Mouse (Mus musculus): Measurements from ENCODE around the gene Gm49403.
"Not testable (repeated sequence)": the region's sequence is repeated elsewhere in the genome, so short reads cannot be mapped to it uniquely, and the experiment has no call there.

Gm49403 gene

DNA sequence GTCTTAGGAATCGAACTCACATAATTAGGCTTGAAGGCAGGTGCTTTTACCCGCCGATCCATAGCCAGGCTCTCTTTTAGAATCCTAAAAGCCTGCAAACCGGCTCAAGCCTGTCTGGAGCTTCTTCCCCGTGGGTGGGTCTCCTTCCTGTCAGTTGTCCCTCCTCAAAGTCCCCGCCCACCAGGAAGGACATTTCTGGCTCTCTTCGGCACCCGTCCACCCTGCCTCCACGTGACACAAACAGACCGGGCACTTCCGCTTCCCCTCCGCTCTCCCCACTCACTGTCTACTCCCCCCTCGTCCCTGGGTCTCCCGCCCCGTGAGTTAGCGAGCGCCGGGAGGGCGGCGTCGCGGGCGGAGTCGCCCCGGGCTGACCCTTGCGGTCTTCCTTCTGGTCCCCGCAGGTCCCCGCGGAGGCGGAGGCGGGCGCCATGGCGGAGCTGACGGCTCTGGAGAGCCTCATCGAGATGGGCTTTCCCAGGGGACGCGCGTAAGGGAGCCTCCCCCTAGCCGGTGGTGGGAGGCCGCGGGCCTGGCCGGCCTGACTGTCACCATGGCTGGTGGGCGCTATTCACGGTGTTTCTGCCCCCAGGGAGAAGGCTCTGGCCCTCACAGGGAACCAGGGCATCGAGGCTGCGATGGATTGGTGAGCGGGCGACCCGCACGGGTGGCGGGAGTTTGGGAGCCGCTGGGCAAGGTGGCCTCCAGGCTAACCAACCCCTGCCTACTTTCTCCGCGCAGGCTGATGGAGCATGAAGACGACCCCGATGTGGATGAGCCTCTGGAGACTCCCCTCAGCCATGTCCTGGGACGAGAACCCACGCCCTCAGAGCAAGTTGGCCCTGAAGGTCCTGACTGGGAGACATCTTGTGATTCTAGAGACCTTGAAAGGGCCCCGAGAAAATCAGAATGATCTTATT, 12.2 kb upstream of the Gm49403 start, which contains the start of gene Ubxn1:
Gene Ubxn1 (plus strand): TSS at position 230 of the 920 bp plus-strand sequence.
- peak; percentile 93 for DNase-seq (ENCODE audit: low spot score)

DNA sequence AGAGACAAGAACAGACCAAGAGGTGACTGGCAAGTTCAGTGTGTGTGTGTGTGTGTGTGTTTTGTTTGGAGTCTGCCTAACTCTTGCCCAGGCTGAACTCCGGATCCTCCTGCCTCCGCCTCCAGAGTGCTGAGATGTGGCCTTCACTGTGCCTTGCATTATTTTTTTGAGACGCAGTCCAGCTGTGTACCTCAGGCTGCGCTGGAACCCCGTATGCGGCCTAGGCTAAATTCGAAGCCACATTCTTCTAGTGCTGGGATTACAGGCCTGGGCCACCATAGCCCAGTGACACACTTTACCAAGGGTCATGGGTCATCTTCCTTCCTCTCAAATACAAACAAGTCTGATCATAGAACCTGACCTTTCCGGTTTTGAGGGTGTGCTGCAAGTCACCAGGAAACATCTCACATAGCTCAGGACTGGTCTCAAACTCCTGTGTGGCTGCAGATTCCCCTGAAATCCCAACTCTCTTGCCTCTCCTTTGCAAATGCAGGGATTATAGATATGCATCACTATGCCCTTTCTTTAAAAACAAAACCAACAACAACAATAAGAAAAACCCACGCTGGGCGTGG, 11.4 kb upstream of the Gm49403 start:
- DNase-seq (ENCODE audit: low spot score) = no peak

- DNase-seq (ENCODE audit: low spot score) = no peak
Measured at GRCm38 (mm10) chr19:8875031-8875430, 8.7 kb upstream of the Gm49403 start.

DNA sequence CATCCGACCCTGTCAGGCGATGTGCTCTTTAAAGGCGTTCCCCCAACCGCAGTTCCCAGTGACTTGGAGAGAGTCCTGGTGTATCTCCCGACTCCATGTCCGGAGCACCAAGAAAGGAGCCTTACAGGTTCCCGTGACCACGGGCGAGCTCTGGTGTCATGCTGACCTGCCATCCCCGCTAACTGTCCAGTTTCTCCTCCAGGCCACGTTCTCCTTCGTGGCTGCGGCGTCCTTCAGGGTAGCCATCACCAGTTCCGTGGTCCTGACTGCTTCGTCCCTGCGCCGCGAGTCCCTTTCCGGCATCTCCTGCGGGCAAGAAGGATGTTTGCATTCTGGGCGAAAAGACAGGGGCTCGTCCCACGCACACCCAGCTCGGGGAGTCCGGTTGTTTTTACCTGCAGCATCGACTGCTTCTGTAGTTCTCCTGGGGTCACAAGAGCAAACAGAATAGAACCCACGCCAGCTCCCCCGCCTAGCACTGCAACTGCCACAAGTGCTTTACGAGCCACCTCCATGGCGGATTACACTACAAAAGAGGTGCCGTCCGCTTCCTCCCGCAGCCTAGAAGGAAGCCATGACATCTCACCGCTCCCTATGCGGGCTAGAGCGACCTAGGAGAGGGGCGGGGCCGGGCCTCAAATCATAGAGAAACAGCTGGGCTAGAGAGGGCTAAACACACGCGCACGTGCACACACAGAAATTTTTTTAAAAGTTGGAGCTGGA, 3.3 kb upstream of the Gm49403 start, which contains the start of gene Uqcc3:
Gene Uqcc3 (minus strand): TSS at position 613 of the 723 bp plus-strand sequence.
- peak; percentile 78 for DNase-seq (ENCODE audit: low spot score)

GRCm38 (mm10) chr19:8881034-8881392, 2.7 kb upstream of the Gm49403 start:
- DNase-seq (ENCODE audit: low spot score) = no peak

DNA sequence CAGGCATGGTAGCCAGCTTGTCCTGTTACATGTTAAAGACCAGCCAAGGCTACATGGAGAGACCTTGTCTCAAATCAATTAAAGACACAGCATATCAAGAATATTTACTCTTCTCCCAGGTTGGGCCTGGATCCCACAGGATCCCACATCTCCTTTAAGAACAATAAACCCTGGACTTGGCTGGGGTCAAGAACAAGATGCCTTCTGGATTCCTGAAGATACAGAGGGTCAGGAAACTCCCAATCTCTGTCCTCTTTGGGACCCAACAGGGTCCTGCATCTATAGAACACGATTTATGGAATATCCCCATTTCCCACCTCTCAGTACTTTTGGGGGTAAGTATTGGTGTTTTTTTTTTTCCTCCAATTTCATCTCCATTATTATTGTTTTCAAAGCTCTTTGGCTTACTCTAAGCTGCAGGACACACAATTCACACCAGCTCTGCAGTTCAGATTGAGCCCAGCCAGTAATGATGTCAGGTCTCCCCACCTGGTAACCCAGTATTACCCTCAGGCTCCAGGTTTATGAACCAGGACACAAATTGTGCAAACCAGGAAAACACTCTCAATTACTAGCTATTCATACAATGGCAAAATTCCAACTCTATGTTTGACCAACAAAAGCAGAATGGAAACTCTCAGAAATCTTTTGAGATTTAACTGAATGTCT, 3.3 kb downstream of the Gm49403 start:
- DNase-seq (ENCODE audit: low spot score) = no peak

DNA sequence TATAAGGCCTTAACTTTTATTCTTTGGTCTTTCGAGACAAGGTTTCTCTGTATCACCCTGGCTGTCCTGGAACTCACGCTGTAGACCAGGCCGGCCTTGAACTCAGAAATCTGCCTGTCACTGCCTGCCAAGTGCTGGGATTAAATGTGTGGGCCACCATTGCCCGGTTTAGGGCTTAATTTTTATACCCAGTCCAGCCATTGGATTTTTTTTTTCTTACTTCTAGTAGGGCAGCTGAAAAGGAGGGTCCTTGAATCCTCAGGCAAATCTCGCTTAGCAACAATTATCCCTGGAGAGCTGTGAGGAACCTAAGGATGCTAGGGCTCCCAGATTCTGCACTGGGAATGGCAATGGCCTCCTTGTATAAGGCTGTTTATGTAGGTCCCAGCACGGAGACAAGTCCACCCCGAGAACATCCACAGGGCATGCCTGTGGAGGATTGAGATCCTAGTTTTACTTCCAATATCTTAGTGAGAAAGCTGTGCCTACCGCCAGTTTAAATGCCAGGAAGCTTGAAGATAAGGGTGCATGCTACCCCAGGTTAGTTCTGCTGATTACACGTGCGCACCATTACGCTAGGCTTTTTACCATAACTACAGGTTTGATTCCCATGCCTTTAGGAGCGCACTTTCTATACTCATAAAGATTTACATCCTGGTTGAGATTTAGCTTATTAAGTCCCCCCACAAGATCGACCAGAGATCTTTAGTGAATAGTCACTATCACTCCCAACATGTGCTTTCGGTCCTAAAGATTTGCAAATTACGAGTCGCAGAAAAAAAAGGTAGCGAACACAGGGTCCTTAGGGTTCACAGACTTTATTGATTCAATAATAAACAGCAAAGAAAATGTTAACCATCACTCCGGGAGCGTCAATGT, 4.1 kb downstream of the Gm49403 start:
- DNase-seq (ENCODE audit: low spot score) = no peak

DNA sequence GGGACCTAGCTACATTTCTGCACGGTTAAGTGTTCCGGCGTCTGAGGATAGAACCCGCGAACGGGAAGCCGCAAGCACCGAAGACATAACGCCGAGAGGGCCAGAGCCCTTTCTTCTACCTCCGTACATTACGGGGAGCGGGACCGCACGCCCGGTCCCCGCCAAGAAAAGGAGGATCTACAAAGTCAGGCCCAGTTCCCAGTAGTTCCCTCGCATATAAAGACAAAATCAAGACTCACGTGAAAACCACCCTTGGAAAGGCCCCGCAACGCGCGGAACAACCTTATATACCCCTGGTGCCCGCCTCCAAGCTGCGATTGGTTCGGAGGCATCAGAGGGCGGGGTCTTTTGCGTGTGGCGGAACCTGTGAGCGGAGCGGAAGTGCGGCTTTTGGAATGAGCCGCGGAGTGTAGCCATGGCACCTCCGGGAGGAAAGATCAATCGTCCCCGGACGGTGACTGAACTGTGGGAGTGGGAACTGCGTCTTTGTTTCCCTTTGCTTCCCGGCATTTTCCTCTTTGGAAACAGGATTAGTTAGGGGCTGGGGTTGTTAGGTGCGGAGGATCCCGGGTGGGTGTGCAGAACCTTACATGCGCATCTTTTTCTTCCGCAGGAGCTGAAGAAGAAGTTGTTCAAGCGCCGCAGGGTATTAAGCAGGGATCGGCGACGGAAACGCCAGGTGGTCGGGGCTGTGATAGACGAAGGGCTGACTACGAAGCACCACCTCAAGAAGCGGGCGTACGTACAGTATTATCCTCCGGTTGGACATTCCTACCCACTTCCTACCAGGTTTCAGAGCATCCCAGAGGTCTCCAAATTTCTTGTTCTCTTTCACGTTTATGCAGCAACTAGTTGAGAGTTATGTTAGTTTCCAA, 5.0 kb downstream of the Gm49403 start, which contains the start of the genes 1810009A15Rik and Gm49416:
Gene 1810009A15Rik (plus strand): TSS at position 343 of the 875 bp plus-strand sequence.
Gene Gm49416 (plus strand): TSS at position 416 of the 875 bp plus-strand sequence.
- DNase-seq (ENCODE audit: low spot score) = peak; percentile 92

GRCm38 (mm10) chr19:8892829-8893766, 9.4 kb downstream of the Gm49403 start, which contains the start of gene Ints5:
TSS of gene Ints5 (plus strand) at chr19:8893005.
- peak; percentile 76 for DNase-seq (ENCODE audit: low spot score)

DNA sequence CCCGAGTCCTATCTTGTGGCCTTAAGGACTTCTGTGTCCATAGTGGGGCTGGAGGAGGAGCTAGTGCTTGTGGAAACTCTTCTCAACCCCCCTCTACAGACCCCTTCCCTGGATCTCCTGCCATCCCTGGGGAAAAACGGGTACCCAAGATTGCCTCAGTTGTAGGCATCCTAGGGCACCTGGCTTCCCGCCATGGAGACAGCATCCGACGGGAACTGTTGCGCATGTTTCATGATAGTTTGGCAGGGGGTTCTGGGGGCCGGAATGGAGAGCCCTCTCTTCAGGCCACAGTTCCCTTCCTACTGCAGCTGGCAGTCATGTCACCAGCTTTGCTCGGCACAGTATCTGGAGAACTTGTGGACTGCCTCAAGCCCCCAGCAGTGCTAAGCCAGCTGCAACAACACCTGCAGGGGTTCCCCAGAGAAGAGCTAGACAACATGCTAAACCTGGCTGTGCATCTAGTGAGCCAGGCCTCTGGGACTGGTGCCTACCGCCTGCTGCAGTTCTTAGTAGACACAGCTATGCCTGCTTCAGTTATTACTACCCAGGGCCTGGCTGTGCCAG, 11.7 kb downstream of the Gm49403 start:
- no peak for DNase-seq (ENCODE audit: low spot score)

DNA sequence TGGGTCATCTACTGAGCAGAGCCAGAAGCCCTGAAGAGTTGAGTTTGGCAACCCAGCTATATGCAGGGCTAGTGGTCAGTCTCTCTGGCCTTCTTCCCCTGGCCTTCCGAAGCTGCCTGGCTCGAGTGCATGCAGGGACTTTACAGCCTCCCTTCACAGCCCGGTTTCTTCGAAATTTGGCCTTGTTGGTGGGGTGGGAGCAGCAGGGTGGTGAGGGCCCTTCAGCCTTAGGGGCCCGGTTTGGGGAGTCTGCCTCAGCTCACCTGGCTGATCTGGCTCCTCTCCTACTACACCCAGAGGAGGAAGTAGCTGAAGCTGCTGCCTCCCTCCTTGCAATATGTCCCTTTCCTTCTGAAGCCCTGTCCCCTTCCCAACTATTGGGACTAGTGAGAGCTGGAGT, 12.5 kb downstream of the Gm49403 start:
- DNase-seq (ENCODE audit: low spot score) = not testable (repeated sequence)

DNA sequence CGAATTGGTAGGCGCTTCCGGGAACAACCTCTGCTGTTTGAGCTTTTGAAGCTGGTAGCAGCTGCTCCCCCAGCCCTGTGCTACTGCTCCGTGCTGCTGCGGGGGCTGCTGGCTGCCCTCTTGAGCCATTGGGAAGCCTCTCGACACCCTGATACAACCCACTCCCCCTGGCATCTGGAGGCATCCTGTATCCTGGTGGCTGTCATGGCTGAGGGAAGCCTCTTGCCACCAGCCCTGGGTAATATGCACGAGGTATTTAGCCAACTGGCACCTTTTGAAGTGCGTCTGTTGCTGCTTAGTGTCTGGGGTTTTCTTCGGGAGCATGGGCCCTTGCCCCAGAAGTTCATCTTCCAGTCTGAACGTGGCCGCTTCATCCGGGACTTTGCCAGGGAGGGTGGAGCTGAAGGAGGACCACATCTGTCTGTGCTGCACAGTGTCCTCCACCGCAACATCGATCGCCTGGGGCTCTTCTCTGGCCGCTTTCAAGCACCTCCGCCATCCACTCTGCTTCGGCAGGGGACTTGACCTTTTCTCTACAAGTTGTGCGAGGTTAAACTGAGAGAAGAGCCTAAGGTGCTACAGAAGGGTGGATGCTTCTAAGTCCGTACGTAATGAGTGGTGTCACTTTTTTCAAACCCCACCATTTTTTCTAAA, 13.6 kb downstream of the Gm49403 start:
- DNase-seq (ENCODE audit: low spot score) = not testable (repeated sequence)

- DNase-seq (ENCODE audit: low spot score) = peak; percentile 91
Measured at GRCm38 (mm10) chr19:8897865-8898495, 14.2 kb downstream of the Gm49403 start, which contains the start of gene Ganab. TSS of gene Ganab (plus strand) at chr19:8898071.

DNA sequence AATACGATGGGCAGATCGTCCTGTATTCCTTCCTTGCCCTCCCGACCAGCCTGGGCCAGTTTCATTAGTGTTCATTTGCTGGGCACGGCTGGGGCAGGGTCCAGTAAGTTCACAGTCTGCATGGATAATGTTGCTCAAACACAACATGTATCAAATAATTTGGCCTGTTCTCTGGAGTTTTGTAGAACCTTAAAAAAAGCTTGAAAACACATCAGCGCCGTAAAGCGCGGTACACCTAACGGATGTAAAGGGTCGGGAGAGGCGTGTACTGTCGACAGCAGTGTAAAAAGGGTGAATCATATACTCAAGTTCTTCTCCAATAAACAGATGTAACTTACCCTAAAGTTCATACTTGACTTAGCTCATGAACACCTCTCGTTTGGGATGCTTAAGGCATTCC, 14.8 kb downstream of the Gm49403 start:
- DNase-seq (ENCODE audit: low spot score) = no peak

- no peak for DNase-seq (ENCODE audit: low spot score)
Measured at GRCm38 (mm10) chr19:8899079-8899478, 15.3 kb downstream of the Gm49403 start.

DNA sequence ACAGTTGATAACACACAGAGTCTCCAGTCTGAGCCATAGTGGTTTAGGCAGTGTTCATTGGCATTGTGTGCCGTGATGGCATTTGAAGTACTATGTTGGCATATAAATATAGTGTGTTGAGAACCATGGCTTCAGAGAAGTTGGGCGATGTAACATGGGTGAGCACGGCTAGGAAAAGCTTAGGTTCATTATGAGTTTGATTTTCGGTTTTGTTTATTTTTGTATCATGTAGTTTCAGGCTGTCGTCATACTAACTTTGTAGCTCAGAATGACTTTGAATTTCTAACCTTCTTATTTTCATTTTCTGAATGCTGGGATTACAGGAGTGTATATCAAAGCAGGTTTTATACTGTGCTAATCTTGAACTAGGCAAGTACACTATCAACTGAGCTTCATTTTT, 19.7 kb downstream of the Gm49403 start:
- DNase-seq (ENCODE audit: low spot score) = no peak

- DNase-seq (ENCODE audit: low spot score) = no peak
Measured at GRCm38 (mm10) chr19:8908531-8908930, 24.8 kb downstream of the Gm49403 start.

Data from spleen, adult 12 weeks (tissue).